Mouse (Mus musculus) layer of hippocampus, adult 9-11 months (tissue): Measurements from ENCODE around the gene Cep152.

Experiments
- DNase-seq: peaks from one replicate; pipeline ENCODE4 v3.0.0; 2022

The Cep152 gene

DNA sequence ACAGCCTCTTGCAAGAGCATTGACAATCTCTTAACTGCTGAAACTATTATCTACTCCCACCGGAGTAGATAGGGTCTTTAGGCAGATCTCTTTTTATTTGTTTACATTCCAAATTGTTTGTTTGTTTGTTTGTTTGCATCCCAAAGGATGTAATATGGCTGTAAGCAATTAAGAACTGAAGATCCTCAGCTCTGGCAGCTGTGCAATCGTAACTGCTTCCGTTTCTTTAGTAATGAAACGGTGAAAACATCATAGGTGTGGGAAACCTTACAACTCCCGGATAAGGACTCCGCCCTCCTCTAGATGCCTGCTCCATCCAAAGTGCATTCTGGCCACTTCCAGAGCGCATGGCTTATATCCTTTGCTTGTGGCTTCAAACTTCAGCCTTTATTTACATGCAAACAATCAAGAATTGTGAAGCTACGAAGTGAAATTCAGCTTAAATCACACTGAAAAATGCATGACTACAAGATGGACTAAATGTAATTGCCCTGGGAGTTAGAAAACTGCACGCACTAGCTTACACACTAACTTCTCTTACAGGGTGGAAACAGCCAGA is 707 bp downstream of the Cep152 start:
- no peak for DNase-seq

DNA sequence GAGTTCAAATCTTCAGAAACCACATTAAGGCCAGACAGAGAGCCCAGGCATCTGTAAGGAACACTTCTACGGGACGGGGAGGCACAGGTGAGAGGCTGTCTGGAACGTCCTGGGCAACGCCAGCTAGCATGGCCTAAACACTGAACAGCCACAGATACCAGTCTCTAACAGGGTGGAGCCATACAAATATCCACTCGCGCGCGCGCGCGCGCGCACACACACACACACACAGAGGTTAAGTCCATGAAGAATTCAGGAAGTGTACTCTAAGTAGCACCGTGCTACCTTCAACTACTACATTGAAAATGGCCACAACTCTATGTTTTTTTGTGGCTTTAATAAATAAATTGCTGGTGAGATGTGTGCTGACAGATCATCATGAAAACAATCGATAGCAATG is 1.7 kb downstream of the Cep152 start:
- DNase-seq: no peak

DNA sequence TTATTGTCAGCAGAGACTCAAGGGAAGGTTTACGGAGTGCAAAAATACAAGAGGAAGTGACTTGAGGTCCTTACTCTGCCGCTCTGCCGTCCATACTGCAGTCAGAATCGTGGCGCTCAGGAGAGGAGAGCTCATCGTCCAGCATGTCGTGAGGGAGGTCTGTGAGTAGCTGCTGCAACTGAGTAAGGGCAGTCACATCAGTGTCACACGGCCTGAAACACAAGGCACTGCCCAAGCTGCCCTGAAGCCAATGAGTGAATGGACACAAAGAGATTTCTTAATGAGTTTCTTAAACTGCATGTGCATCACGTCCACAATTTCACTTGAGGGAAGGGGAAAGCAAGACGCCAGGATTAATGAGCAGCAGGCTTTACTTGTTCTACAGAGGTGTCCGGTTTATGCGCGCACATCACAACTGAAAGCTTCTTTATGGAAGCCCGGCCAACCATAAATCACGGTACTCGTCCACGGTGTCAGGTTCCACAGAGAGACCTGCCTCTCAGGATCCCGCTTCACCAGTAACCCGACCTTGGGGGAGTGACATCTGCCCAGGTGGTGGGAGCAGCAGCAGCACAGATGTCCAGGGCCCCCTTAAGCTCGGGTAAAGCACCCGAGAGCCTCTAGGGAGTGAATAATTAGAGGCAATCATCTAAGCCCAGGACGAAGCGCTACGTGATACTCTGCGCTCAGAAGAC is 4.6 kb downstream of the Cep152 start:
- DNase-seq: no peak

DNA sequence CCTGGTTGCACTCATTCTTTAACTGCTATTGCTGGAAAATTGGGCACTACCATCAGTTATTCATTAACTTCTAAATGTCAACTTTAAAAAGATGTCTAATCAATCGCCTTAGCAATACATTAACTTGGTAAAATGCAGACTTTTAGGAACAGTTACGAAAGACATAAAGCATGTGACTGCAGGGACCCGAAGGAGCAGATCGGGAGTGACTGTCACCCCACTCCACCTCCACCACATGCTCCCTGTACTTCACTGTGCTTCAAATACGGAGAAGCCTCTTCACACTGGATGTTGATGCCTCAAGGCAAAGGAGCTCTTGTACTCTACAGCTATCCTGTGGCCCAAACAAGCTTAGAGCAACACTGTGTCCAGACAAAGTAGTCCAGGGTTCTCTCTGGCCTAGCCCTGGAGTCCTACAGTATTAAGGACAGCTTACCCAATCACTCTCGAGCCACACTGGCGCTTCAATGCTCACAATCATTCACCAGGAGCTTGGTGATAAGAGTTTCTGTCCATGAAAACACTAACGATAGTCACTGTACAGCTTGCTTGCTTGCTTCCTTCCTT is 9.0 kb downstream of the Cep152 start:
- no peak for DNase-seq

DNA sequence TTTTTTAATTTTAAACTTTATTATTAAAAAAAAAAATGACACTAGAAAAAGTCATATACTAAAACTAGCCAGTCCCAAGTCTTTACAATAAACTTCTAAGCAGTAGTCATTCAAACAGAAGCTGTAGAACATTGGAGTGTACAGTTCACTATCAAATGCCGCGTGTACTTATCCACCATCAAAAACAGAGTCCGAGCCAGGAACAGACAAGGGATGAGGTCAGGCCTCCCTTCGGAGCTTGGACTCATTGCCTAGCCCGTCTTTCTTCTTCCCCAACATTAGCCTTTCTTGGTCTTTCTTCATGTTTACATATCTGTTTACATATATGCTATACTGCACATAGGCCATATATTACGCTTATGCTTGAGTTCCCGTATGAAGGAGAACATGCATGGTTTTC is 9.5 kb downstream of the Cep152 start:
- no peak for DNase-seq

DNA sequence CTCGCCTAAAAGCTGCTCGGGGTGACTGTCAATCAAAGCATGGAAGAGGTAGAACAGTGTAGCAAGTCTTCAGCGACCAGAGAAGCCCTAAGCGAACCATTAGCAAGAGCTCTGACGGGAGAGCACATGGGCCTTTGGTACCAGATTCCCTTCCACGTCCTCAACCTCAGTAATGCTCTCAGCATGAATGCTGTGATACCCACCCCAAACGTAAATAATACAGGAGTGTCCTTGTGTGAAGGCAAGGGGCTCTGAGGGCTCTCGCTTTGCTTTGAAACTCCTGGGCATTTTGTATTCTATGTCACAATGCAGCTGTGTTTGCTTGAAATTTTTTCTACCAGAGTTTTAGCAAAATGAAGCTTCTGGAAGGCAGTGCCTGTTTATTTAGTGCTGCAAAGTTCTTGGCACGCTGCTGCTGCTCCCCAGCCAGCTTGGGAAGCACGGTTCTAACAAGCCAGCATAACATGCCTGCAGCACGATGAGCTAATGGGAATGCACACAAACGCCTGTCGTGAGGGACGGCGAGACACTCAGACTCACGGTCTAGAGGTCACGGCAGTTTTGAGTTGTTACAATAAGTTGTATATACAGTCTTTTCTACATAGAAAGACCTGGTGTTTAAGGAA is 18.6 kb downstream of the Cep152 start:
- peak; percentile 68 for DNase-seq

DNA sequence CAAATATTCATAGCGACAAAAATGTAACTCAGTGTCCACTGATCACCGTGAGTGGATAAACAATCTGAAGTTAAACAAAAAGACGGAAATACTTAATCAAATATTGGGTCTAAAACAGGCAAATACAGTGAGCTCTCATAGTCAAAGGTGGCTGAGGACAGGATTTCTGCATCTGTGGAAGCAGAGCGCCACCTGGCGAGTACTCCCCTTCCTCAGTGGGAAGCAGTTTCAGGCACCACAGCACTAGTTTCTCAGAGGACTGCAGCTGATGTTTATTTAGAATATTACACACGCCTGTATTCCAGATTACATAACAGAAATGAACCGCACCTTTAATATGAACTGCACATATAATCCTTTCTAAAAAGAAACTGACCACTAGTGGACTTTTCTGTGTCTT is 20.3 kb downstream of the Cep152 start:
- no peak for DNase-seq

DNA sequence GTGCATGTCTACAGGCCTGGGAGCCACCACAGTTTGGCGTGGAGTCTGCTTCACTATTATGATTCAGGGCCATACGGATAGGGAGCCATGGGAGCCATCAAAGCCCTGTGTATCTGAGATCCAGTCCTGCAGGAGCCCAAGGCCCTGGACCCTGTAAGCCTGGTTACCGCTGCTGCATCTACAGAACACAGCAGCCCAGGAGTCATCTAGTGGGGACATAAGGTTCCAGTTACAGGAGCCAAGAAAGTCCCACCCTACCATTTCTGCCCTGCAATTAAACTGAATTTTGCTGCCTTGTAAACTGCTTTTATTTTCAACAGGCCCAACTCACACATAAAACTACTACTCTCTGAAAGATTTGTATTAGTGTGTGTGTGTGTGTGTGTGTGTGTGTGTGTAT is 21.9 kb downstream of the Cep152 start:
- no peak for DNase-seq

DNA sequence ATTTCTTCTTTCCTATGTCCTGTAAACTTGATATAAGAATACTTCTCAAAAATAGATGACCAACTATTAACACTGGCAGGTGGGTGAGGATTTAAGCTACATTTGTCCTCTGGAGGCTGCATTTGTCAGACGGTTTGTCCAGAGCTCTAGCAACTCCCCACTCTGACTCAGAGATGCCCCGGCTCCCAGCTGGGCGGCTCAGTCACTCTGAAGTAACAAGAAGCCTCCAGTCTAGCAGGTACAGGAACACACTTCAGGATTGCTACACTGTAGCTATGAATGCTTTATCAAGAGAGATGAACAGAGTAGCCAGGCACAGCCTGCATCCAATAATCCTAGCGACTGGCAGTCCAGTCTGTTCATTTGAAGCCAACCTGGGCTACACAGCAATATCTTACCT is 26.0 kb downstream of the Cep152 start:
- DNase-seq: no peak

DNA sequence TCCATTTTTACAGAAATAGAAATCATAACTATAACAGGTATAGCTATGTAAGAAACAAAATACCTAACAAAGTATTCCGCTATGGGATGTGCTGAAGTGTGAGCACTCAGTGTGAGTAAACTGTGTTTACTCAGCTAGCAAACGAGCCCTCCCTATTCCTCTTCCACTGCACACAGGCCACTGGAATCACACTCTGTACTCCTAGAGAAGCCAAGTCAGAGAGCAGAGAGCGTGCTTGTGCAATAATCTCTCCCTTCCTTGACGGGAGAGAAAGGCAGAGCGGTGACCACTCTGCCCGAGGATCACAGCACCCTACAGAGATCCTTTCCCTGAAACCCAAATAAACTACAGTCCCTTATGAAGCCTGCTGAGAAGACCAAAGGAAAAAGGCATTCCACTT is 26.7 kb downstream of the Cep152 start:
- DNase-seq: no peak

DNA sequence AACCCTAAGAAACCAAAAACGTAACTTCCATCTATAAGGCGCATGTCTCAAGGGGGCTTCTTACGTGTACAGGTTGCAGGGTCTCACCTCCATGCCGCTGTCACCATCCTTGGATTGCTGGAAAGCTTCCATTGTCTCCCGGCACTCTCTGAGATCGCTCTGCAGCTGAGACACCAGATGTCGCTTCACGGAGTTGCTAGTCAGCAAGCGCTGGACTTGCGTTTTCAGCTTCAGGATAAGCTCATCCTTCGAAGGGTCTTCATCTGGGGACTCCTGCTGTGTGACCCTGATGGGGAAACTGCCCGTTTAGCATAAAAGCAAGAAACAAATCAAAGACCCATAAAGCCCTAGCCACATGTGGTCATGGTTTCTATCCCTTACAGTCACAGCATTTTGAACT is 30.1 kb downstream of the Cep152 start:
- no peak for DNase-seq

DNA sequence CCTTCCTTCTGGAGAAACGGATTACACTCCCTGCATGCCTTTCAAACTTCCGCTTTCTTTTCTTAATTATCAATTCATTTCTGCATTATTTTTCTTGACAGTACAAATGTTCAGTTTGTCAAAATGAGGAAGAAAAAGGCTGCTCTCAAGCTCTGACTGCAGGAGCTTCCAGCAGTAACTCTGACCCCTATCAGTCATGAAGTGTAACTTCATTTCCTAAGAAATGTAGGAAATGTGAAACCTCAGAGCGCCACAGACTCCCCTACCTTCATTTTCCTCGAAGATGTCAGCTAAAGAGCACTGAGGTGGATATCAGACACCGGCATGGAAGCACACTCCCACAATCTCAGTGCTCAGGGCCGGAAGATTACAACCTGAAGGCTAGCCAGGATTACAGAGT is 30.8 kb downstream of the Cep152 start:
- no peak for DNase-seq

DNA sequence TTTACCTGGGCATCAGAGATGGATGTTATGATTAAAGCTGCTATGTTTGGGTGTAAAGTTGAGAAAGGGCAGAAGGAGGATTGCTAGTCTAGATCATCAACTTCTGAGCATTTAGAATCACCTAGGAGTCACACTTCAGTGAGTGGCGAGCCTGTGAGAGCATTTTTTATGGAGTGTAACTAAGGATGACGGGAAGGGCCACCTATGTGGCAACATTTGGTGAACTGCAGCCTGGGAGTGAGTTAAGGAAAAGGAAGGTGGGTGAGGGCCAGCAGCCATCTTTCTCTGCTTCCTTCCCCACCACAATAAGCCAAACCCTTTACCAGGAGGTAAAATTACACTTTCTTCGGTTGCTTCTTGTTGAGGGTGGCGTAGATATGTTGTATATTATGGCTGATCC is 33.0 kb downstream of the Cep152 start:
- DNase-seq: no peak

DNA sequence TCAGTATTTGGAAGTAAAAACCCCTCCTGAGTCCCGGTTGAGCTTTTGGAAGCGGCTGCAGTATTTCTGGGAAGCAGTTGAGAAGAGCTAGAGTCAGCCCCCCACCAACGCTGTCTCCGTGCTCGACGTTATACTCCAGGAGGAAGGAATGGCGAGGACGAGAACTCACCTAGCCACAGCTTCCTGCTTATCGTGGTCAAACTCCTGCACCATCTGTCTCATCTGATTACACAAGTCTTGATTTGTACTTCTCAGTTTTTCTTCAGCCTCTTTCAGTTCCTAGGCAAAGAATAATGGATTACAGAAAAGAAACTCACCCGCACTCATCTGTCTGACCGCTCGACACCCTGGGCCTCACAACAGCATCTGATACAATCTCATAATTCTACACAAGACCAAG is 35.6 kb downstream of the Cep152 start:
- no peak for DNase-seq

DNA sequence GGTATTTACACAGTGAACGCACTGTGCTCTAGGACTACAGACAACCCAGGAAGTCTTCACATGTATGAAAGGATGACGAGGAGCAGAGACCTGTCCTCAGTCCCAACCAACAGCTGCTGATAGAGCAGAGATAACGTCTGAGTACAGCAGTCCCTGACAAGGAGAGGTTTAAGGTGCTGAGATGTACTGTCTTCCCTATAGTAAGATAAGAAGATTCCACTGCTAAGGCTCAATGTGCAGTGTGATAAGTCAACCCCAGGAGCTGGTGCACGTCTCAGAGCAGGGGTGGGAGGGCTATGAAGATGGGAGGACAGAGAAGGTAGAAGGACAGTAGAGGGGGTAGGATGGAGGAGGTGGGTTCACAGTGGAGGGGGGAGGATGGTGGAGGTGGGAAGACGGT is 43.8 kb downstream of the Cep152 start:
- no peak for DNase-seq

DNA sequence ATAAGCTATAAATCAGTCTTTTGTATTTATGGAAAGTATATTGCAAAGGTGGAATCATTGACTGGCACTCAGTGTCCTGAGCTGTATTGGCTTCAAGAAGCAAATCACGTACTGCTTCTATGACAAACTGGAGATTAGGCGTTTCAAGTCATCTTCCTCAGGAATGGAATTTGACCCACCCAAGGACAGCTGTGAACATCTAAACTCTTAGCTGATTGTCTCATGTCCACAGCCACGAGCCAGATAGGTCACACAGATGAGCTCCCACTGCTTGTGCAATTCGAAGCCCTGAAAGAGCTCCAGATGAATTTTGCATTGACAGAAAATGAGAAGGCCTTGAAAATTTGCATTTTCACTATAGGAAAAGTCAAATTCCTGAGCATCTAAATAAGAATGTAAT is 47.2 kb downstream of the Cep152 start:
- DNase-seq: no peak

DNA sequence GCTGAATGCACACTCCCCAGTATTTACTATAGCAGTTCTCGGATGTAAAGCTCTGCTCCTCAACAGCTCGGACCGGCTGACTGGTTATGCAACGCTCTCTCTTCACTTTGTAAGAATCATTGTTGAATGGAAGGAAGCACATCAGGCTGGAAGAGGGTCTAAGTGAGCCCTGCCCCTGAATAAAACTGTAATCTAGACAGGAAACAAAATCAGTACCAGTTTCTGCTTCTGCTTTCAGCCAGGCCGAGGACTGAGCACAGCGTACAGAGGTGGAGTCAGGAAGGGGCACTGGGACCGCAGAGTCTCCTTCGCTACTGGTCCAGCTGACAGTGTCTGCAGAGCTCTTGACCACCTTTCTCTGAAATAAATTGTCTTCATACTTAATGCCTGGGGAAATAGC is 48.4 kb downstream of the Cep152 start:
- no peak for DNase-seq

DNA sequence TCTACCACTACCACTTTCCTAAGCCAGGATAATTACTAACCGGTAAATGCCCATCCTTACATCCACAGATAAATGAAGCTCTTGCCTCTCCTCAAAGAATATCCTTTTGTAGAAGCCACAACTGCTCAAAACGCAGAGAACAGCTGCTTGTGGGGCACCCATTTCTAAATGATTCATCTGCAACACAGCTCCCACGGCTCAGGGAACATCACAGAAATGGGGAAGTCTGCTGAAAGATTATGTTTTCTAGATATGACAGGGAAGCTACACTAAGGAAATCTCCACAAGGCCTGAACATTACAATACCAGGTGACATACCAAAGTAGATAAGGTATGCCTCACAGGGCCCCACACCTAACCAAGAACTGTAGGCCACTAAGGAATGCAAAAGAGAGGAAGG is 49.1 kb downstream of the Cep152 start:
- no peak for DNase-seq

DNA sequence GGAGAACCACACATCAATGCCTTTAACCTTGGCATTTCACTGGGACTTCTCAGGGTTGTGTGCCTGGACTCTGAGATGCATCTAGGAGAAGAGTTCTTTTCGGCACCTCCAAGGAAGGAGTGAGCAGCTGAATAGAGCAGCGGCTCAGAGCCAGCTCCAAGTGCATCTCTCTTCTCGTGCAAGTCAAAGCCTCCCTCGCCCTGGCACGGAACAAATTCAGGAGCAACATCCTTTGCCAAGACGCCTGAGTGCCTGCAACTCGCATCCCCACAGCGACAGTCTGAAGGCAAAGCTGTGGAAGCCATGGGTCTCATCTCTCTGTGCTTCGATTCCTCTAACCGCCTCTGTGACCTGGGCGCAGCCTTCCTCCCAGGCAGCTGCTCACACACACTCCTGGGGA is 61.0 kb downstream of the Cep152 start:
- DNase-seq: no peak

DNA sequence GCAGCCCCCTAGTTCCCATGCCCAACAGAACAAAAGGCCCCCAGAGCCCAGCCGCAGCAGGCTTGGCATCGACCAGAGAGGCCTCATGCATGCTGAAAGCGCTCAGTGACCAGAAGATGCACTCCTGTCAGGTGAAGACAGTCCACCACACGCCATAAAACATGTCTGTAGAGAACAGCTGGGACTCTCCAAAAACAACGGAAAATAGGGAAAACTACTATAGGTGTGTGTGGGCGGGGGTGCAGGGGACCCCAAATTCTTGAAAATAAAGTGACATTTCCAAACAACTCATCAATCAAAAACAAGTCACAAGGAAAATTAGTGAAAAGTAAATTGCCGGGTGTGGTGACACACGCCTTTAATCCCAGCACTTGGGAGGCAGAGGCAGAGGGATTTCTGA is 62.5 kb downstream of the Cep152 start:
- DNase-seq: no peak

DNA sequence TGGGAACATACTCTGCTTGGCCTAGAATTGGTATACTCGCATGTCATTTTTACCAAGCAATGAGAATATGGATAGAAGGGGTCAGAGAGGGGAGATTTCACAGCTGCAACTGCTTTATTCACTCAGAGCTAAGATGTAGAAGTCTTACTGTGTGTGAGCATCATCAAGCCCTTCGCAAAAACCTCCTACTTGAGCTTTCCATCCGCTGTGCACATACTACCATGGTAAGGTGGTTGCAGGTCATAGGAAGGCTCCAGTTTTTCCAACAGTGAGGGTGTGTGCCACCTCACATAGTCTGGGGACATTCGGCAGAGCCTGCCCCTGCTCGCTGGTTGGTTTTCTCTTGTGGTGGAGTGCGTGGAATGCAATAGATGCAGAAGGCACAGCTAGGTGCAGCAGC is 64.9 kb downstream of the Cep152 start:
- no peak for DNase-seq

DNA sequence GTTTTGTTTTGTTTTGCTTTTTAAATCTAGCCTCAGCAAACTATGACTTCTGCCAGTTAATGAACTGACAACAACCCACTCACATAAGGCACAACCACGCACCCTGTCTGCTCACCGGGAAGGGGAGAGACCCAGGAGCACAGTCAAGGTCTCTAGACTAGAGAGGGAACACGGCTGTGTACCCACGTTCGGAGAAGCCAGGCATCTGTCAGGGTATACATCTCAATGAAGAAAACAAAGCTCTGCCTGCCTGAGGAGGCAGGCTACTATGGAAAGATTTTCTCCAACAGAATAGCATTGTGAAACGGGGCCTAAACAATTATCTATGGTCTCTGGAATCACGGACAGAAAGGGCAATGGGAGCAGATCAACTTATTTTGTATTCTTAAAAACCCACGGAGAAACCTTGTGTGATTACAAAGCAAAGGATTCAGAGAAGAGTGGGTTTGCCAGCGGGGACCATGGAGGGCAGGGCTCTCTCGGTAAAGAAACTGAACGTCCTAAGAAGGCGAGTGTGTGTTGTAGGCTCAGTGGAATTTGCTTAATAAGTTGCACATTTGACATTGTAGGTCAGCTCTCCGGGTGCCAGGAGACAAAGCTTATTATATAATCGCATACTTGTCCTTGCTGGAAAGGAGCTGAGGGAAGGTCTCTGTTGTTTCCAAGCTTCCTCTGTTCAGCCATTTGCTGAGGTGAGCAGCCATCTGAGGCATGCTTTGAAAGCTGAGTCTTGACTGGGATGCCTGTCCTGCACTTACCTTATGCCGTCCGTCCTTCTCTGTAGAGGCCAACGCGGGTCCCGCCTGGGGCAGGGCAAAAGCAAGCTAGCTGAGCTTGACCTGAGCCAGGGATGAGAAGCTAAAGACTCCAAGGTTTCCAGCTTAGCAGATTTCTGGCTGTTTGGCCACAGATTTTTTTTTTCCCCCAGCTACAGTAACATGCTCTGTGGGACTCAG is 66.0 kb downstream of the Cep152 start:
- DNase-seq: peak; percentile 24

DNA sequence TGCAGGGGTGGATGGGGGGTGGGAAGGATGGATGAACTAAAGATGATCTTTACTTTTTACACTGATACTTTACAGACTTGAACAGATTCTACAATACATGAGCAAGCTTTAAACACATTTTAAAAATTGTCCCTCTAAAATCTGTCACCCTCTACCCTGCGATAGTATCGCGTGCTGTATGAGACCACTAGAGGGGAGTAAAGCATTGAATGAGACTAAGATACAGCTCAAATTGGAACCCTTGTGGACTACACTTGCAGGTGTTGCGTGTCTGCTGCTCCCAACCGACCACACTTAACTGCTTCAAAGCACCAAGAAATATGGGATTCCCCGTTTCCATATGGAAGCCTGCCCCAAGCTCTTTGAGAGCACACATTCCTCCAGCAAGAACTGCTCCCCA is 69.1 kb downstream of the Cep152 start:
- DNase-seq: no peak
